ENCODE assay signal across 18 mouse cellular contexts in the genomic region with DNA sequence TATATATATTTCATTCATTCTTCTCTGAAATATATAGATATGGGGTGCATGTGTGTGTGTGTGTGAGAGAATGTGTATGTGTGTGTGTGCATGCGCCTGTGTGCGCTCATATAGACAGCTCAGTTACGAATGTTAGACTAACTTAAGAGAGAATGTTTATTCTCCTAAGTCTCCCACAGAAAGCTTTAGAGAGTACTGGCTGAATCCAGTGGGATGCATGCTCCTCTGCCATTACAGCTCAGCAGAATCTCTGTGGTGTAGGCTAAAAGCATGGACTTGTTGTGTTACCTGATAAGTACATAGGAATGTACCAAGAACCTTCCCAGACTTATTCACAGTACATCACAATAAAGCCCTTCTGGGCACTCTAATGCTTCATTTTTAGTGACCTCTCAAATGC. TPM values are rescaled to one million over a fixed set of nuclear protein-coding genes. Genes with fewer than 3 reads are reported as not detected.
DNase-seq lines count a peak whose midpoint lies in the region; ATAC-seq and TF ChIP-seq lines count a peak whose summit lies in the region.
"Had no signal": no experiment of that assay in that cellular context is flagged by ENCODE, and none has a peak within 500 bp of the region (broad histone marks: within the 10 kb centered on the region; RNA-seq: fewer than 3 reads in every experiment).

No protein-coding gene starts in this region.

- no peak for ATAC-seq in heart, embryonic 11.5 days (replicated peaks; ENCODE audit: insufficient number of reproducible peaks, low FRiP score, low TSS enrichment)
- ATAC-seq in hindbrain, embryonic 15.5 days (ENCODE audit: low FRiP score, low read depth): no peak
- no peak for ATAC-seq in hindbrain, embryonic 11.5 days (ENCODE audit: low FRiP score)
- no peak for ATAC-seq in forebrain, embryonic 12.5 days (ENCODE audit: low FRiP score)
- peak; percentile 42 for ATAC-seq in forebrain, postnatal 0 days
- ATAC-seq: liver, embryonic 12.5 days had no signal

- no peak for TF ChIP-seq CTCF in heart, adult 2 months (IDR thresholded peaks at IDR 0.05)
- TF ChIP-seq CTCF in forebrain, postnatal 0 days (IDR thresholded peaks at IDR 0.05; ENCODE audit: low read depth): no peak

- no peaks in the 10 kb centered on the region for H3K79me2 ChIP-seq in heart, adult 2 months (replicated peaks; ENCODE audit: control insufficient read depth, insufficient read depth, low read length)

- intact Hi-C loops in heart, adult 2 months (cut with DNase I): no loop called here
- intact Hi-C loops in gastrocnemius, postnatal 14 days (cut with DNase I; ENCODE audit: low total_unique reads): no loop called here

- TF ChIP-seq EP300 in heart, adult 2 months (IDR thresholded peaks at IDR 0.05; ENCODE audit: insufficient read depth, low read depth, low read length): no peak

- 0 out of 2 replicates have a peak overlapping the region, but pooled peaks have one; percentile 46 for H3K27ac ChIP-seq in heart, embryonic 11.5 days (ENCODE audit: low read depth, low read length)
- H3K27ac ChIP-seq in heart, adult 2 months: no peak overlapping the region; the same call in 1 of the 2 replicates
- H3K27ac ChIP-seq in hindbrain, embryonic 15.5 days (replicated peaks): 0 out of 2 replicates have a peak overlapping the region, but pooled peaks have one; percentile 1
- H3K27ac ChIP-seq in hindbrain, embryonic 11.5 days (ENCODE audit: low read depth, low read length): no peak overlapping the region
- 0 out of 2 replicates have a peak overlapping the region, but pooled peaks have one; percentile 50 for H3K27ac ChIP-seq in forebrain, embryonic 12.5 days
- H3K27ac ChIP-seq in forebrain, postnatal 0 days (ENCODE audit: low read depth, low read length): peak overlapping the region; percentile 59
- H3K27ac ChIP-seq: embryonic facial prominence, embryonic 13.5 days; liver, embryonic 12.5 days had no signal

- no peak overlapping the region for H3K9ac ChIP-seq in heart, embryonic 11.5 days (ENCODE audit: low read depth, low read length)
- H3K9ac ChIP-seq in heart, adult 2 months (ENCODE audit: low read depth, low read length): no peak overlapping the region
- H3K9ac ChIP-seq in hindbrain, embryonic 15.5 days: no peak overlapping the region
- no peak overlapping the region for H3K9ac ChIP-seq in hindbrain, embryonic 11.5 days (ENCODE audit: low read depth, low read length)
- peak overlapping the region; percentile 17; the same call in 1 of the 2 replicates for H3K9ac ChIP-seq in forebrain, embryonic 12.5 days
- H3K9ac ChIP-seq in forebrain, postnatal 0 days: no peak overlapping the region
- H3K9ac ChIP-seq: liver, embryonic 12.5 days had no signal

- WGBS in heart, embryonic 11.5 days (ENCODE audit: insufficient replicate concordance): 81% methylated on average over 3 of the region's 3 CpGs
- 97% methylated on average over 3 of the region's 3 CpGs for WGBS in heart, adult 2 months
- WGBS in hindbrain, embryonic 15.5 days: 72% methylated on average over 3 of the region's 3 CpGs
- 83% methylated on average over 3 of the region's 3 CpGs for WGBS in hindbrain, embryonic 11.5 days
- WGBS in forebrain, embryonic 12.5 days: 65% methylated on average over 3 of the region's 3 CpGs
- WGBS in forebrain, postnatal 0 days: 51% methylated on average over 3 of the region's 3 CpGs

- TF ChIP-seq POLR2A in heart, adult 2 months (IDR thresholded peaks at IDR 0.05; ENCODE audit: insufficient read depth, low read depth, low read length): no peak

- H3K4me3 ChIP-seq in heart, embryonic 11.5 days (ENCODE audit: low read depth, low read length): no peak overlapping the region
- H3K4me3 ChIP-seq in heart, adult 2 months: no peak overlapping the region
- H3K4me3 ChIP-seq in hindbrain, embryonic 15.5 days: no peak overlapping the region
- no peak overlapping the region for H3K4me3 ChIP-seq in hindbrain, embryonic 11.5 days (ENCODE audit: low read depth, low read length)
- H3K4me3 ChIP-seq in forebrain, embryonic 12.5 days (replicated peaks): no peak overlapping the region
- H3K4me3 ChIP-seq in forebrain, postnatal 0 days (ENCODE audit: low read depth, low read length): no peak overlapping the region
- H3K4me3 ChIP-seq: neural tube, embryonic 12.5 days had no signal

- peaks cover 23% of the 10 kb centered on the region for H3K4me1 ChIP-seq in heart, embryonic 11.5 days (ENCODE audit: control insufficient read depth, insufficient read depth, low read length)
- H3K4me1 ChIP-seq in heart, adult 2 months (ENCODE audit: control insufficient read depth, insufficient read depth, low read length): peaks cover 2% of the 10 kb centered on the region; the same call in 1 of the 2 replicates
- H3K4me1 ChIP-seq in hindbrain, embryonic 15.5 days (replicated peaks): peaks cover 26% of the 10 kb centered on the region
- peaks cover 9% of the 10 kb centered on the region; the same call in 1 of the 2 replicates for H3K4me1 ChIP-seq in hindbrain, embryonic 11.5 days (replicated peaks; ENCODE audit: control insufficient read depth, insufficient read depth, low read length)
- H3K4me1 ChIP-seq in forebrain, embryonic 12.5 days: peaks cover 32% of the 10 kb centered on the region
- H3K4me1 ChIP-seq in forebrain, postnatal 0 days (ENCODE audit: insufficient read depth): peaks cover 15% of the 10 kb centered on the region
- H3K4me1 ChIP-seq: liver, embryonic 12.5 days had no signal

- peaks cover 7% of the 10 kb centered on the region; the same call in 1 of the 2 replicates for H3K36me3 ChIP-seq in heart, embryonic 11.5 days (ENCODE audit: control insufficient read depth, insufficient read depth, low read length)
- H3K36me3 ChIP-seq in heart, adult 2 months (ENCODE audit: control insufficient read depth, insufficient read depth, low read length): peaks cover 5% of the 10 kb centered on the region; the same call in 1 of the 2 replicates
- H3K36me3 ChIP-seq in hindbrain, embryonic 15.5 days: no peaks in the 10 kb centered on the region
- no peaks in the 10 kb centered on the region for H3K36me3 ChIP-seq in hindbrain, embryonic 11.5 days (ENCODE audit: control insufficient read depth, insufficient read depth, low read length)
- H3K36me3 ChIP-seq in forebrain, embryonic 12.5 days (replicated peaks): peaks cover 4% of the 10 kb centered on the region
- no peaks in the 10 kb centered on the region for H3K36me3 ChIP-seq in forebrain, postnatal 0 days (ENCODE audit: insufficient read depth)
- H3K36me3 ChIP-seq: embryonic facial prominence, embryonic 13.5 days; liver, embryonic 12.5 days had no signal

- H3K4me2 ChIP-seq in heart, embryonic 11.5 days: 0 out of 2 replicates have a peak overlapping the region, but pooled peaks have one; percentile 22
- no peak overlapping the region for H3K4me2 ChIP-seq in hindbrain, embryonic 15.5 days
- no peak overlapping the region for H3K4me2 ChIP-seq in hindbrain, embryonic 11.5 days (replicated peaks; ENCODE audit: low read depth, low read length)
- H3K4me2 ChIP-seq in forebrain, embryonic 12.5 days: no peak overlapping the region
- no peak overlapping the region for H3K4me2 ChIP-seq in forebrain, postnatal 0 days (ENCODE audit: low read depth)

- no peak for DNase-seq in heart, adult 2 months
- no peak for DNase-seq in hindbrain, embryonic 11.5 days (ENCODE audit: low spot score)
- DNase-seq in forebrain, postnatal 0 days: no peak
- DNase-seq in thymus, postnatal 25 days: no peak
- DNase-seq in gastrocnemius, postnatal 14 days: no peak
- DNase-seq: cerebellum, adult 11 months; cerebellum, postnatal 25 days; gastrocnemius, postnatal 10 days; kidney, adult 8-10 months; layer of hippocampus, postnatal 36 days; right cerebral cortex, postnatal 4 days had no signal

- H3K27me3 ChIP-seq in heart, embryonic 11.5 days (ENCODE audit: control insufficient read depth, insufficient read depth, low read length): no peaks in the 10 kb centered on the region
- H3K27me3 ChIP-seq in heart, adult 2 months (ENCODE audit: control insufficient read depth, insufficient read depth, low read length): no peaks in the 10 kb centered on the region
- no peaks in the 10 kb centered on the region for H3K27me3 ChIP-seq in hindbrain, embryonic 15.5 days
- no peaks in the 10 kb centered on the region for H3K27me3 ChIP-seq in hindbrain, embryonic 11.5 days (ENCODE audit: control insufficient read depth, insufficient read depth, low read length)
- peaks cover 8% of the 10 kb centered on the region; the same call in 1 of the 2 replicates for H3K27me3 ChIP-seq in forebrain, embryonic 12.5 days
- no peaks in the 10 kb centered on the region for H3K27me3 ChIP-seq in forebrain, postnatal 0 days (ENCODE audit: insufficient read depth, low read length)
- H3K27me3 ChIP-seq: neural tube, embryonic 12.5 days had no signal

- no peaks in the 10 kb centered on the region for H3K9me3 ChIP-seq in heart, embryonic 11.5 days (replicated peaks; ENCODE audit: control insufficient read depth, low read length)
- H3K9me3 ChIP-seq in hindbrain, embryonic 15.5 days: no peaks in the 10 kb centered on the region
- H3K9me3 ChIP-seq in hindbrain, embryonic 11.5 days (ENCODE audit: control insufficient read depth, low read length): no peaks in the 10 kb centered on the region
- no peaks in the 10 kb centered on the region for H3K9me3 ChIP-seq in forebrain, embryonic 12.5 days
- no peaks in the 10 kb centered on the region for H3K9me3 ChIP-seq in forebrain, postnatal 0 days (ENCODE audit: low read length)
- H3K9me3 ChIP-seq: embryonic facial prominence, embryonic 13.5 days; liver, embryonic 12.5 days; neural tube, embryonic 12.5 days had no signal

RNA-seq across cellular contexts. Expression of gene Meis2, which starts 55.6 kb away (rescaled TPM):
- polyA plus RNA-seq in heart, embryonic 11.5 days (2014; fragmentation: Nextera tagmentation; extraction: Ambion mirVana): 50.5 and 59.8 TPM in 2 replicates
- 10 to 100 TPM; 24.9 to 30.4 TPM for total RNA-seq in heart, adult 2 months (2021)
- 16.9 and 22.4 TPM in 2 replicates for polyA plus RNA-seq in heart, adult 2 months (2012; rRNA removed)
- polyA plus RNA-seq in hindbrain, embryonic 15.5 days (2015; fragmentation: Nextera tagmentation; extraction: Ambion mirVana): 139 and 140 TPM in 2 replicates
- polyA plus RNA-seq in hindbrain, embryonic 11.5 days (2014; fragmentation: Nextera tagmentation; extraction: Ambion mirVana): 121 and 142 TPM in 2 replicates
- 104 and 111 TPM in 2 replicates for polyA plus RNA-seq in forebrain, embryonic 12.5 days (2016; fragmentation: Nextera tagmentation; extraction: Ambion mirVana)
- total RNA-seq in forebrain, postnatal 0 days (2014; rRNA removed): 204 and 227 TPM in 2 replicates
- 85.5 and 106 TPM in 2 replicates for polyA plus RNA-seq in forebrain, postnatal 0 days (2015; fragmentation: Nextera tagmentation; extraction: Ambion mirVana)
- total RNA-seq in gastrocnemius, postnatal 14 days (2021): 1 to 10 TPM; 2.6 to 3.2 TPM
- total RNA-seq: megakaryocyte-erythroid progenitor cell, adult 5-6 weeks had no signal

Comparison
In these comparisons a context has a peak if more than half of its experiments do, and no peak if none do; other contexts are left out.
1. H3K27ac ChIP-seq: peak in heart, embryonic 11.5 days (single experiment), hindbrain, embryonic 15.5 days (single experiment), forebrain, embryonic 12.5 days (single experiment) and forebrain, postnatal 0 days (single experiment); none in heart, adult 2 months (single experiment) and hindbrain, embryonic 11.5 days (single experiment).